Mouse (Mus musculus): Measurements from ENCODE around the gene Cd40. TPM values are rescaled to one million over a fixed set of nuclear protein-coding genes. Genes with fewer than 3 reads are reported as not detected.

Gene Cd40
- polyA plus RNA-seq, 3 experiments from 2014 or later, result 1.9 to 2.7 (median 2.2) TPM

DNA sequence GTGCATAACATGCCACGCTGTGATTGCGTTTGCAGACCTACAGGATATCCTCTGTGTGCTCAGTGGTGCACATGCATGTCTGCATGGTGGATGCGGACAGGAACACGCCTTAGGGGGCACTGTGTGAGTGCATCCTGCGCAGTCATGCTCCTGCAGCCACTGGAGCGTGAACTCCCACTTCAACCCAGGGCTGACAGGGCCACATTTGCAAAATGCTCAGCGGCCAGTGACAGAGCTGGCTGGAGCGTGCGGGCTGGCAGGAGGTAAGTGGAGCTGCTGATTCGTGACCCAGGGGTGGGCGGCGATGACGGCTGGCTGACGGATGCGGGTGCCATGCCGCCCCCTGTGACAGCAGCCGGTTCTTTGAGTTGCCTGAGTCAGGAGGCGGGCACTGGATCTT, 51.2 kb downstream of the Cd40 start:
- no peak for ATAC-seq

DNA sequence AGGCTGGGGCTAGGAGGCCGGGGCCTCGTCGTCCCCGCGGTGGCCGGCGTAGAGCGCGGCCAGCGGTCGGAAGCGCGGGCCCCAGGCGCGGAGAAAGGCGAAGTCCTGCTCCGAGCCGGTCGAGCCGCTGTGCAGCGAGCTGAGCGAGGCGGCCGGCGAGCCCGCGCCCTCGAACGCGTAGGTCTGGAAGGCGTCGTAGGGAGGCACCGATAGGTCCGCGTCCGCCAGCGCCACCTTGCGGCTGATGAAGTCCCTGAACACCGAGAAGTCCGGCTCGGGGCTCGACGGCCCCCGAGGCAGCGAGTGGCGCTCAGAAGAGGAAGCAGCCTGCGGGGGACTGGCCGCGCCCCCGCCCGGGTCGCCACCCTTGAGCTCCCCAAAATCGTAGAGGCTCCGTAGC, 56.7 kb downstream of the Cd40 start:
- no peak for ATAC-seq

DNA sequence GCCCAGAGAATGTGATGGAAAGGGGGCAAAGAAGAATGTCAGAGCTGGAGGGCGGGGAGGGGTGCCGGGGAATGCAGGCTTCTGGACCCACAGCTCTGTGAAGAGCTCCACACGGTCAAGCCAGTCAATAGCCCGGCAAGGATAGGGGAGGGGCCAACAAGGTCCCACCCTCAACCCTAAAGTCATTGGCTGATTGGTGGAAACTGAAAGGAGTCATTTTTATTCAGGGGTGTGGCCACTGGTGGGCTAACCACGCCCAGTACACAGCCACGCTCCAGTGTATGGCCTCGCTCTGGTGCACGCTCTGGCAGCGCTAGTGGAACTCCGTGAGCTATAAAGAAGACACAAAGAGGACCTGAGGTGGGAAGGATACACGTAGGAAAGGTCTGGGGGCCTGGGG, 58.3 kb downstream of the Cd40 start:
- ATAC-seq, result no peak

DNA sequence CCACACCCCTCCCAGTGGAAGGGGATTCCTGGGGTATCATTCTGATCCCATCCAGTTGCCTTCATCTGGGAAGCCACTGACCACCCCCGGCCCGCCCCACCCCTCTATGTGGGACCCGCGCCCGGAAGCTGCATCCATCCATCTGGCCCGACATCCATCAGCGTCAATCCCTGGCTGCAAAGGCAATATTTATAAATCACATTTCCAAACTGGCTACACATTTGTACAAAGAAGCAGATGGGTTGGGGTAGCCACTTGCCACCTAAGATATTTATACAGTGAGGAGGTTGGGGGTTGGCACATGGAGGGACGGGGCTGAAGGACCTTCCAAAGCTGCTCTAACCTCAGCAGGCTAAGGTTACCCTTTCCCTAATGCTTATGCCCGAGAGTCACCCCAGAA, 65.3 kb downstream of the Cd40 start:
- no peak for ATAC-seq

DNA sequence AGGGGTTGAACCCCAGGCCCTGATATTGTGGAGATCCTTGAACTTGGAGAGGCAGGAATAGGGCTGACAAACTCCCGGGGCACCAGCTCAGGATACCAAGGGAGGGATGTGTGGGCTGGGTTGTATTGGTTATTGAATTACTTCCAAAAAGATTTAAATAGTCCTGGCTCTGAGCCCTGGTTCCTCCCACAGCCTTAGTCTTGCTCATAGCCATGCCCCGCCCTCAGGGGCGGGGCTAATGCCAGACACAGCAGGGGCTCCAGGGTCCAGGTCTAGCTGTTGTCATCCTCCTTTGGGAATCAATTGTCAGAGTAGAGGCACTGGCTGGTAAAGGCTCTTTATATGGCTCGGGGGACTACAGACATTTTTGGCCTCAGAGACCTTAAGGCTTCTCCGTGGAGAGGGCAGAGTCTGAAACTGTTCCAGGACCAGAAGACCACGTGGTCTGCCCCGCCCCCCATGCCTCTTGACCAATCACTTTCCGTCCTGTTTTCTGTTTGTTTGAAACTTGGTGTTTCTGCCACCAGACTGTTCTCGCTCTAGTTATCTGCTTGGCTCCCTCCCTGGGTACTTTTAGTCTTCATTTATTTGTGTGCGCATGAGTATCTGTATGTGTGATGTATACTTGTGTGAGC, 65.9 kb downstream of the Cd40 start:
- ATAC-seq, result no peak

Other genes starting within 250 kb of the Cd40 start
- 10 to 100 TPM; 17.5 to 25.7 (median 22.5) TPM for gene Zswim1, start 232.9 kb upstream of the Cd40 start, polyA plus RNA-seq (2017; shearing (Covaris generic))
- gene Spata25, start 227.1 kb upstream of the Cd40 start, polyA plus RNA-seq (2017; shearing (Covaris generic)), result not detected
- gene Ctsa, start 222.8 kb upstream of the Cd40 start, polyA plus RNA-seq (2017; shearing (Covaris generic)), result 100 to 1,000 TPM; 206 to 247 (median 207) TPM
- gene Neurl2, start 222.2 kb upstream of the Cd40 start, polyA plus RNA-seq (2017; shearing (Covaris generic)), result 1 to 10 TPM; 1.0 to 2.7 (median 1.1) TPM
- 1 to 10 TPM in 2 of 3 experiments, under 1 TPM in 1; 0.50 to 3.0 (median 1.3) TPM for gene Pltp, start 197.9 kb upstream of the Cd40 start, polyA plus RNA-seq (2017; shearing (Covaris generic))
- gene Pcif1, start 176.3 kb upstream of the Cd40 start, polyA plus RNA-seq (2017; shearing (Covaris generic)), result 100 to 1,000 TPM; 110 to 126 (median 112) TPM
- 1 to 10 TPM; 6.2 to 7.4 (median 6.8) TPM for gene Zfp335, start 143.9 kb upstream of the Cd40 start, polyA plus RNA-seq (2017; shearing (Covaris generic))
- 1 to 10 TPM; 1.3 to 2.6 (median 2.6) TPM for gene Mmp9, start 114.8 kb upstream of the Cd40 start, polyA plus RNA-seq (2017; shearing (Covaris generic))
- under 1 TPM in 2 of 3 experiments, not detected in 1; 0.21 to 0.33 TPM for gene Slc12a5, start 94.8 kb upstream of the Cd40 start, polyA plus RNA-seq (2017; shearing (Covaris generic))
- 10 to 100 TPM; 15.3 to 40.6 (median 24.8) TPM for gene Ncoa5, start 20.8 kb upstream of the Cd40 start, polyA plus RNA-seq (2017; shearing (Covaris generic))
- not detected for gene 1700025C18Rik, start 35.1 kb downstream of the Cd40 start, polyA plus RNA-seq (2017; shearing (Covaris generic))
- not detected for gene Cdh22, start 179.2 kb downstream of the Cd40 start, polyA plus RNA-seq (2017; shearing (Covaris generic))
- gene Slc35c2, start 232.2 kb downstream of the Cd40 start, polyA plus RNA-seq (2017; shearing (Covaris generic)), result 10 to 100 TPM; 36.4 to 44.9 (median 44.1) TPM

All from inflammation-experienced regulatory T-cells, adult 6 months (primary cell).